Mouse (Mus musculus): ENCODE measurements around the gene Ddx1. TPM values are rescaled to one million over a fixed set of nuclear protein-coding genes. Genes with fewer than 3 reads are reported as not detected.

Gene Ddx1
- polyA plus RNA-seq, 1 experiment from 2014 or later, result 130 TPM

GRCm38 (mm10) chr12:13177606-13178005 lies 71.4 kb downstream of the Ddx1 start:
- H3K27me3 ChIP-seq (replicated peaks), result no peaks in the 10 kb centered on the region
- no peaks in the 10 kb centered on the region for H3K9me3 ChIP-seq (replicated peaks)
- H3K9ac ChIP-seq (replicated peaks), result no peak overlapping the region
- H3K36me3 ChIP-seq, result no peaks in the 10 kb centered on the region
- no peak overlapping the region for H3K4me3 ChIP-seq (replicated peaks)
- peaks cover 17% of the 10 kb centered on the region; the same call in 1 of the 2 replicates for H3K4me1 ChIP-seq
- H3K4me2 ChIP-seq, result no peak overlapping the region
- no peak for ATAC-seq (ENCODE audit: low FRiP score)
- WGBS, result 78% methylated on average over 6 of the region's 6 CpGs
- H3K27ac ChIP-seq (replicated peaks), result no peak overlapping the region

GRCm38 (mm10) chr12:13176927-13177326 lies 72.1 kb downstream of the Ddx1 start:
- 73% methylated on average over 3 of the region's 3 CpGs for WGBS
- no peaks in the 10 kb centered on the region for H3K36me3 ChIP-seq
- no peak overlapping the region for H3K9ac ChIP-seq (replicated peaks)
- peaks cover 17% of the 10 kb centered on the region; the same call in 1 of the 2 replicates for H3K4me1 ChIP-seq
- H3K4me3 ChIP-seq (replicated peaks), result no peak overlapping the region
- H3K27ac ChIP-seq (replicated peaks), result no peak overlapping the region
- no peaks in the 10 kb centered on the region for H3K9me3 ChIP-seq (replicated peaks)
- no peaks in the 10 kb centered on the region for H3K27me3 ChIP-seq (replicated peaks)
- ATAC-seq (ENCODE audit: low FRiP score), result no peak
- no peak overlapping the region for H3K4me2 ChIP-seq

- H3K36me3 ChIP-seq, result no peaks in the 10 kb centered on the region
- H3K4me1 ChIP-seq, result peaks cover 17% of the 10 kb centered on the region; the same call in 1 of the 2 replicates
- H3K27me3 ChIP-seq (replicated peaks), result no peaks in the 10 kb centered on the region
- no peak for ATAC-seq (ENCODE audit: low FRiP score)
- H3K27ac ChIP-seq (replicated peaks), result no peak overlapping the region
- no peak overlapping the region for H3K9ac ChIP-seq (replicated peaks)
- H3K4me3 ChIP-seq (replicated peaks), result no peak overlapping the region
- no peak overlapping the region for H3K4me2 ChIP-seq
- no peaks in the 10 kb centered on the region for H3K9me3 ChIP-seq (replicated peaks)
- WGBS, result 46% methylated on average over 2 of the region's 2 CpGs
These were observed 72.9 kb downstream of the Ddx1 start for GRCm38 (mm10) chr12:13176136-13176535.

DNA sequence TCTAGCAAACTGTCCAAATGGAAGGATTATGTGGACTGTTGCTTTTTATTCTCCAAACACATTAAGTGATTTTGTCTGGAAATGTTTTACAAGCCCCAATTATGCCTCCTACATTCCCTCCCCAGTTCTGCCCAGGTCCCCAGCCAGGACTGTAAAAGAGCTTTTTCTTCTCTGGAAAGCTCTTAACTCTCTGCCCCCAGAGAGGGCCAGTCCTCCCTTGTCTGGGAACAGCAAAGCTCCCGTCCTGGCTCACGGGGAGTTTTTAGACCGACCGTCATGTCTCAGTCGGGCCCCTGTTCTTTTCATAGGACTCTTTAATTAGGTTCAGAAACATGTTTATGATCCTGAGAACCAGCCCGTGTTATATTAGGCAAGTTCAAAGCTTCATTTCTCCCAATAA lies 75.0 kb downstream of the Ddx1 start:
- Histone ChIP-seq H3K9ac (replicated peaks) (no peak overlapping the region), H3K4me2 (no peak overlapping the region), H3K27me3 (replicated peaks) (no peaks in the 10 kb centered on the region), H3K9me3 (replicated peaks) (no peaks in the 10 kb centered on the region), H3K4me3 (replicated peaks) (no peak overlapping the region), H3K27ac (replicated peaks) (no peak overlapping the region), H3K36me3 (no peaks in the 10 kb centered on the region), H3K4me1 (0 out of 2 replicates have a peak, but pooled peaks cover 9% of the 10 kb centered on the region)
- no peak for ATAC-seq (ENCODE audit: low FRiP score)
- 47% methylated on average over 6 of the region's 6 CpGs for WGBS

- no peak overlapping the region for H3K4me2 ChIP-seq
- H3K9me3 ChIP-seq (replicated peaks), result no peaks in the 10 kb centered on the region
- WGBS, result 53% methylated on average over 1 of the region's 1 CpGs
- no peaks in the 10 kb centered on the region for H3K27me3 ChIP-seq (replicated peaks)
- no peak overlapping the region for H3K9ac ChIP-seq (replicated peaks)
- no peak for ATAC-seq (ENCODE audit: low FRiP score)
- H3K4me1 ChIP-seq, result no peaks in the 10 kb centered on the region
- no peaks in the 10 kb centered on the region for H3K36me3 ChIP-seq
- no peak overlapping the region for H3K4me3 ChIP-seq (replicated peaks)
- no peak overlapping the region for H3K27ac ChIP-seq (replicated peaks)
These were observed 80.9 kb downstream of the Ddx1 start for GRCm38 (mm10) chr12:13168073-13168472.

GRCm38 (mm10) chr12:13167116-13167515 lies 81.9 kb downstream of the Ddx1 start:
- WGBS, result 83% methylated on average over 5 of the region's 5 CpGs
- ATAC-seq (ENCODE audit: low FRiP score), result no peak
- no peaks in the 10 kb centered on the region for H3K27me3 ChIP-seq (replicated peaks)
- no peaks in the 10 kb centered on the region for H3K4me1 ChIP-seq
- H3K9me3 ChIP-seq (replicated peaks), result no peaks in the 10 kb centered on the region
- H3K4me2 ChIP-seq, result no peak overlapping the region
- H3K27ac ChIP-seq (replicated peaks), result no peak overlapping the region
- no peaks in the 10 kb centered on the region for H3K36me3 ChIP-seq
- no peak overlapping the region for H3K4me3 ChIP-seq (replicated peaks)
- H3K9ac ChIP-seq (replicated peaks), result no peak overlapping the region

Other genes starting within 250 kb of the Ddx1 start
- 15.1 and 15.4 TPM in 2 replicates for gene Nbas, start 19.9 kb upstream of the Ddx1 start, polyA plus RNA-seq (2015; fragmentation: Nextera tagmentation; extraction: Ambion mirVana)